Mouse (Mus musculus): ENCODE measurements around the gene Adcy3.

DNA sequence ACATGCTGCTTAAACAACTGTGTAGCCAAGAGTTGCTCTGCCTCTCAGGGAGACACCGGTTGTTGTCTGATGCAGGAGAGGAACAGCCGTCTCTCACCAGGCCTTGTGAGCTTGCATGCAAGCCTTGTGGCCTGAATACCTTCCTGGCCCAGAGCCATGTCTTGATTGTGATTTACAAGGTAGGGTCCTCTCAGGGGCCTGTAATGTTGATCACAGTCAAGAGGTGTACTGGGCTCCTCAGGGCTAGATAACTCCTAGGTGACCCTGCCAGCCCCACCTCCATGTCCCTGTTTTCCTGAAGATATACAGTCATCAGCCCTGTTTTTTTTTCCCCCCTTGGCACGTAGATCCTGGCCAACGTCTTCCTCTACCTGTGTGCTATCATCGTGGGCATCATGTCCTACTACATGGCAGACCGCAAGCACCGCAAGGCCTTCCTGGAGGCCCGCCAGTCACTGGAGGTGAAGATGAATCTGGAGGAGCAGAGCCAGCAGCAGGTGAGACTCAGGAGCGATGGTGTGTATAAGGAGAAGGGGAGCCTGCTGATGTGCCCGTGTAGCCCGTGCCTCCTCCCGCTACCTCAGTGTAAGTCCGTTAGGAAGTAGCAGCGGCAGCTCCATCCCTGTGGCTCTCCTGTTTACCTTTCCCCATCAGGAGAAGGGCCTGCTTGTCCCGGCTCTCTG, 40.3 kb downstream of the Adcy3 start:
- TF ChIP-seq CTCF (conservative IDR thresholded peaks at IDR 0.05; ENCODE audit: insufficient read depth, insufficient read length, low read depth, low read length): no peak
- TF ChIP-seq POLR2A (IDR thresholded peaks at IDR 0.05; ENCODE audit: low read depth, low read length): no peak

Measured in kidney, adult 2 months (tissue).